Mouse (Mus musculus): Measurements from ENCODE around the gene Slc1a3.

GRCm38 (mm10) chr15:8586822-8587281, 123.7 kb downstream of the Slc1a3 start:
- TF ChIP-seq GATA1 (IDR thresholded peaks at IDR 0.05; ENCODE audit: borderline replicate concordance, low read length) (no peak), FLI1 (IDR thresholded peaks at IDR 0.05; ENCODE audit: low read length) (no peak)
